Mouse (Mus musculus): ENCODE data around the gene Slc9b1.

GRCm38 (mm10) chr3:135379868-135380267 is 32.0 kb downstream of the Slc9b1 start:
- TF ChIP-seq GATA1 (IDR thresholded peaks at IDR 0.05; ENCODE audit: low read length), result no peak
- no peak for TF ChIP-seq TAL1 (IDR thresholded peaks at IDR 0.05; ENCODE audit: low read length)

Data from erythroblast, embryonic 14.5 days (primary cell).